Mouse (Mus musculus) regulatory T cell (primary cell): ENCODE measurements around the gene Cebpb.

Source experiments
- in situ Hi-C: fragments of 300-600 bp; cut with MboI, MseI; formaldehyde crosslinking; loops from one replicate; pipeline ENCODE4 v1.15.1; 2025; ENCODE audit warnings: high pct_unique_total_duplicates

Gene Cebpb

GRCm38 (mm10) chr2:167665972-167666713, 22.6 kb upstream of the Cebpb start:
- in situ Hi-C loops = no loop called here

GRCm38 (mm10) chr2:167668426-167668825, 20.3 kb upstream of the Cebpb start:
- in situ Hi-C loops = no loop called here

- in situ Hi-C loops = no loop called here
Observed at GRCm38 (mm10) chr2:167669398-167669797, 19.3 kb upstream of the Cebpb start.

- in situ Hi-C loops = loop anchor here (5.0 kb wide), 1 partner anchor 34 kb away; no protein-coding TSS in a partner anchor
Observed at GRCm38 (mm10) chr2:167671101-167671633, 17.5 kb upstream of the Cebpb start.

- in situ Hi-C loops = loop anchor here (5.0 kb wide), 1 partner anchor 35 kb away; no protein-coding TSS in a partner anchor
Observed at GRCm38 (mm10) chr2:167672212-167672685, 16.5 kb upstream of the Cebpb start.

GRCm38 (mm10) chr2:167675120-167675909, 13.4 kb upstream of the Cebpb start:
- in situ Hi-C loops = no loop called here

- in situ Hi-C loops = no loop called here
Observed at GRCm38 (mm10) chr2:167678600-167678999, 10.1 kb upstream of the Cebpb start.

- in situ Hi-C loops = no loop called here
Observed at GRCm38 (mm10) chr2:167679902-167680430, 8.7 kb upstream of the Cebpb start.

- in situ Hi-C loops = no loop called here
Observed at GRCm38 (mm10) chr2:167680657-167681056, 8.1 kb upstream of the Cebpb start.

- in situ Hi-C loops = no loop called here
Observed at GRCm38 (mm10) chr2:167683721-167684120, 5.0 kb upstream of the Cebpb start.

GRCm38 (mm10) chr2:167685137-167685536, 3.6 kb upstream of the Cebpb start:
- in situ Hi-C loops = loop anchor here (5.0 kb wide), 1 partner anchor 212 kb away; no protein-coding TSS in a partner anchor

- in situ Hi-C loops = loop anchor here (5.0 kb wide), 1 partner anchor 211 kb away; no protein-coding TSS in a partner anchor
Observed at GRCm38 (mm10) chr2:167685865-167686264, 2.9 kb upstream of the Cebpb start.

- in situ Hi-C loops = loop anchor here (5.0 kb wide), 1 partner anchor 211 kb away; no protein-coding TSS in a partner anchor
Observed at GRCm38 (mm10) chr2:167686382-167687249, 2.1 kb upstream of the Cebpb start.

GRCm38 (mm10) chr2:167687250-167687586, 1.5 kb upstream of the Cebpb start:
- in situ Hi-C loops = loop anchor here (5.0 kb wide), 1 partner anchor 210 kb away; no protein-coding TSS in a partner anchor

- in situ Hi-C loops = loop anchor here (5.0 kb wide), 1 partner anchor 210 kb away; no protein-coding TSS in a partner anchor
Observed at GRCm38 (mm10) chr2:167687651-167688101, 1.0 kb upstream of the Cebpb start.

- in situ Hi-C loops = loop anchor here (5.0 kb wide), 1 partner anchor 209 kb away; no protein-coding TSS in a partner anchor
Observed at GRCm38 (mm10) chr2:167688126-167688497, 603 bp upstream of the Cebpb start.

GRCm38 (mm10) chr2:167689501-167690218, 945 bp downstream of the Cebpb start, which contains the start of gene Tmem189:
Gene Tmem189 (minus strand): TSS chr2:167689822.
- in situ Hi-C loops = loop anchor here (5.0 kb wide), 1 partner anchor 208 kb away; no protein-coding TSS in a partner anchor

- in situ Hi-C loops = no loop called here
Observed at GRCm38 (mm10) chr2:167690219-167690961, 1.7 kb downstream of the Cebpb start.

GRCm38 (mm10) chr2:167690962-167691311, 2.2 kb downstream of the Cebpb start:
- in situ Hi-C loops = no loop called here
